Mouse (Mus musculus) C2C12 (cell line): ENCODE measurements around the gene Rala. TPM values are rescaled to one million over a fixed set of nuclear protein-coding genes. Genes with fewer than 3 reads are reported as not detected.

Experiments
- H3K27me3 ChIP-seq: one replicate; pipeline ENCODE4 v1.6.1; 2011; ENCODE audit not compliant: control insufficient read depth, insufficient read depth, insufficient read length
- H3K36me3 ChIP-seq: one replicate; pipeline ENCODE4 v1.6.1; 2011; ENCODE audit not compliant: control insufficient read depth, insufficient read depth
- H3K4me3 ChIP-seq: one replicate; pipeline ENCODE4 v1.5.1; 2011; ENCODE audit warnings: mild to moderate bottlenecking, control low read depth; ENCODE audit not compliant: poor library complexity, insufficient read depth, severe bottlenecking
- H3K79me2 ChIP-seq: one replicate; pipeline ENCODE4 v1.6.1; 2011; ENCODE audit not compliant: control insufficient read depth, insufficient read depth
- H3K79me3 ChIP-seq: one replicate; pipeline ENCODE4 v1.6.1; 2011; ENCODE audit warnings: low read depth, control low read depth
- H3ac ChIP-seq: one replicate; pipeline ENCODE3; 2011; ENCODE audit warnings: low read depth; ENCODE audit not compliant: control insufficient read depth, insufficient read length
- CEBPB ChIP-seq: IDR thresholded peaks from one replicate; pipeline ENCODE4 v1.6.1; 2011; ENCODE audit warnings: low read depth, mild to moderate bottlenecking, control low read depth, moderate library complexity
- CTCF ChIP-seq: IDR thresholded peaks from one replicate; pipeline ENCODE4 v1.5.1; 2011; ENCODE audit not compliant: control insufficient read depth, insufficient read depth, insufficient read length
- FOSL1 ChIP-seq: IDR thresholded peaks from one replicate; pipeline ENCODE4 v1.8.0; 2011; ENCODE audit warnings: mild to moderate bottlenecking, low read length; ENCODE audit not compliant: poor library complexity, insufficient read depth, severe bottlenecking
- MAX ChIP-seq: IDR thresholded peaks from one replicate; pipeline ENCODE4 v1.6.1; 2011; ENCODE audit warnings: mild to moderate bottlenecking, control low read depth
- MYOD1 ChIP-seq: IDR thresholded peaks from one replicate; pipeline ENCODE4 v1.6.1; 2011; ENCODE audit warnings: low read depth; ENCODE audit not compliant: control insufficient read depth, insufficient read length
- MYOG ChIP-seq: IDR thresholded peaks from one replicate; pipeline ENCODE4 v1.6.1; 2011; ENCODE audit not compliant: control insufficient read depth, insufficient read length; ENCODE audit errors: extremely low read depth
- USF1 ChIP-seq: IDR thresholded peaks from one replicate; pipeline ENCODE4 v1.6.1; 2011; ENCODE audit warnings: low read depth, mild to moderate bottlenecking, control low read depth, moderate library complexity
- polyA plus RNA-seq: library from polyadenylated mRNA; unstranded; fragments of >200 nt; fragmentation: generic; extraction: Trizol; gene quantifications from one replicate; pipeline ENCODE4 v1.2.1, GENCODE M21; 2012; ENCODE audit warnings: missing spikeins

Gene Rala
- polyA plus RNA-seq, 1 experiment, result 32.3 TPM

GRCm38 (mm10) chr13:17866741-17867140 lies 77.3 kb downstream of the Rala start:
- TF ChIP-seq FOSL1, result no peak
- no peak for TF ChIP-seq MYOD1
- no peak for TF ChIP-seq USF1
- no peak for TF ChIP-seq MAX
- TF ChIP-seq CEBPB, result no peak
- no peak for TF ChIP-seq CTCF
- no peak for TF ChIP-seq MYOG
- Histone ChIP-seq H3K4me3 (no peak overlapping the region), H3K36me3 (no peaks in the 10 kb centered on the region), H3K79me2 (no peaks in the 10 kb centered on the region), H3K79me3 (no peaks in the 10 kb centered on the region), H3K27me3 (no peaks in the 10 kb centered on the region), H3ac (no peak overlapping the region)

GRCm38 (mm10) chr13:17860536-17860935 lies 83.5 kb downstream of the Rala start:
- Histone ChIP-seq H3K79me3 (no peaks in the 10 kb centered on the region), H3ac (no peak overlapping the region), H3K79me2 (no peaks in the 10 kb centered on the region), H3K36me3 (no peaks in the 10 kb centered on the region), H3K27me3 (no peaks in the 10 kb centered on the region), H3K4me3 (no peak overlapping the region)
- TF ChIP-seq FOSL1 (no peak), MYOD1 (no peak), CTCF (no peak), CEBPB (no peak), USF1 (no peak), MAX (no peak)

GRCm38 (mm10) chr13:17859365-17860033 lies 84.5 kb downstream of the Rala start:
- no peaks in the 10 kb centered on the region for H3K79me2 ChIP-seq
- no peak overlapping the region for H3K4me3 ChIP-seq
- H3K36me3 ChIP-seq, result no peaks in the 10 kb centered on the region
- H3ac ChIP-seq, result no peak overlapping the region
- no peaks in the 10 kb centered on the region for H3K79me3 ChIP-seq
- H3K27me3 ChIP-seq, result no peaks in the 10 kb centered on the region
- TF ChIP-seq MAX, result no peak
- no peak for TF ChIP-seq MYOD1
- no peak for TF ChIP-seq MYOG
- TF ChIP-seq USF1, result no peak

- Histone ChIP-seq H3K79me3 (no peaks in the 10 kb centered on the region), H3K79me2 (no peaks in the 10 kb centered on the region), H3K27me3 (no peaks in the 10 kb centered on the region), H3K36me3 (no peaks in the 10 kb centered on the region), H3ac (no peak overlapping the region), H3K4me3 (no peak overlapping the region)
- TF ChIP-seq CEBPB (no peak), CTCF (no peak), FOSL1 (no peak), MAX (no peak), MYOG (no peak), MYOD1 (no peak), USF1 (no peak)
Observed at GRCm38 (mm10) chr13:17857046-17857445, 87.0 kb downstream of the Rala start.

- H3K79me2 ChIP-seq, result no peaks in the 10 kb centered on the region
- TF ChIP-seq USF1 (no peak), CTCF (no peak), CEBPB (no peak), MYOG (no peak)
- no peak overlapping the region for H3ac ChIP-seq
- H3K36me3 ChIP-seq, result no peaks in the 10 kb centered on the region
- H3K4me3 ChIP-seq, result no peak overlapping the region
- H3K79me3 ChIP-seq, result no peaks in the 10 kb centered on the region
- H3K27me3 ChIP-seq, result no peaks in the 10 kb centered on the region
Observed at GRCm38 (mm10) chr13:17855492-17856138, 88.4 kb downstream of the Rala start.

- Histone ChIP-seq H3ac (no peak overlapping the region), H3K4me3 (no peak overlapping the region), H3K79me2 (no peaks in the 10 kb centered on the region), H3K79me3 (no peaks in the 10 kb centered on the region), H3K36me3 (no peaks in the 10 kb centered on the region), H3K27me3 (no peaks in the 10 kb centered on the region)
- TF ChIP-seq MAX, result no peak
- no peak for TF ChIP-seq CEBPB
- no peak for TF ChIP-seq MYOD1
- no peak for TF ChIP-seq FOSL1
- TF ChIP-seq MYOG, result no peak
- TF ChIP-seq USF1, result no peak
- no peak for TF ChIP-seq CTCF
Observed at GRCm38 (mm10) chr13:17854755-17855154, 89.3 kb downstream of the Rala start.
